Mouse (Mus musculus) thymus, adult 2 months (tissue): ENCODE data around the gene Tmem120b.

Experiments used
- CTCF ChIP-seq: fragments of 200-500 bp; IDR thresholded peaks from 2 replicates; pipeline ENCODE4 v1.5.1; 2012; ENCODE audit warnings: mild to moderate bottlenecking, control low read depth, low read length, moderate library complexity, borderline replicate concordance; ENCODE audit not compliant: control insufficient read depth, poor library complexity, insufficient read depth; ENCODE audit errors: extremely low read depth
- POLR2A ChIP-seq: fragments of 200-500 bp; IDR thresholded peaks from 2 replicates; pipeline ENCODE4 v1.6.1; 2012; ENCODE audit warnings: mild to moderate bottlenecking, low read length, control low read depth, moderate library complexity; ENCODE audit not compliant: control insufficient read depth, poor library complexity, insufficient read depth; ENCODE audit errors: extremely low read depth

DNA sequence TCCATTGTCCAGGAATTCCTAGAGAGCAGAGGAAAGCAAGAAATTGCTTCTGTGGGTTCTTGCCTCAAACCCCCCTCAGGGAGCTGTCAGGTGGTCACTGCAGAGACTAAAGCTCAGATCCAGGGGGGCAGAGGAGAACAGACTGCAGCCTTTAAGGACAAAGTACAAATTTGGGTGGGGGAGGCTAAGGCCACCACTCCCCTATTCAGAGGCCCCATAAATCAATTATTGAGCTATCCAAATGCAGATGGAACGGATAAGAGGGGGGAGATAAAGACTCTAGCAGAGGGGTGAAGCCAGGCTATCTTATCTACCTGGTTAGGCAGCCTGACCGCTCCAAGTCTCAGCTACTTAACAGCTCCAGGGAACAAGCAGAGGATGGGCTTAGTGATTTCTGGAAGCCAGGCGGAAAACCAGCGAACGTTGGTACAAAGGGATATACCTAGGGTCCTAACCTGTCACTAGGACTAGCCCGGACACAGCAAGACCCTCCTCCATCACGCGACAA, 66.7 kb downstream of the Tmem120b start:
- TF ChIP-seq POLR2A (no peak), CTCF (no peak)
